Mouse (Mus musculus) layer of hippocampus, postnatal 36 days (tissue): ENCODE results near the gene Btbd2. TPM values are rescaled to one million over a fixed set of nuclear protein-coding genes. Genes with fewer than 3 reads are reported as not detected.
A peak's percentile ranks its signal among the peaks of the same experiment; 100 is the strongest.
"Not testable (repeated sequence)": the region's sequence is repeated elsewhere in the genome, so short reads cannot be mapped to it uniquely, and the experiment has no call there.

Source experiments
- DNase-seq, 2 experiments: peaks; one replicate each; pipeline ENCODE4 v3.0.0; 2022
- total RNA-seq, 2 experiments: library from RNA; stranded (reverse); gene quantifications; 2 replicates each; pipeline ENCODE4 v1.2.3; 2021

The Btbd2 gene
- total RNA-seq, 2 experiments from 2014 or later: 102 to 106 TPM

DNA sequence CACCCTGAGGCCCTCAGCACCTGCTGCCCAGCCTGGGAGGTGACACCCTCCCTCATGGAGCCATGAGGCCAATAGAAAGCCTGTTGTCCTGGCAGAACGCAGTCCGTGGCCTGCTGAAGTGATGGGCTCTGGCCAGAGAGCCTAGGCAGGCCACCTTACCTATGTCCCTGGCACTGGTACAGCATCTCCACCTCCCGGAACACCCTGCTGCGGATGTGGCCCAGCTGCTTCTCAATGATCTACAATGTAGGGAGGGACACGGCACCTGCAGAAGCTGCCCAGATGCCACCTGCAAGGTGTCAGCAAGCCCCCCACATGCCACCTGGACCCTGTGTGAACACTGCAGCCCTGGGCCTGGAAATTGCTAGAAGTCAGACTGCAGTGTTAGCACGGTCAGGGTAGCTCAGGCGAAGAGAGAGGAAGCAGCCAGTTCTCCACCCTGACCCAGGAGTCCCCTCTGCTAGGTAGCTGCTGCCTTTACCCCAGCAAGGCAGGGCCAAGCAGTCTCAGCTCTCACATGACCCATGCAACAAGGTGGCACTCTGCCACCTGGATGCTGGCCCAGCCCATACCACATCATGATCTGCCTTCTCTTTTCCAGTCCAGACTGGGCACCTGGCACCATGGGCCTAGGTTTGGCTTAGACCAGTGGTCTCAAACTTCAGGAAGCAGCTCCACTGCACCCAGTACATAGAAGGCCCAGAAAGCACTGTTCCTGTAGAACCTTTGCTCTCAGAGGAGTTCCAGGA, 13.0 kb upstream of the Btbd2 start:
- no peak for DNase-seq

DNA sequence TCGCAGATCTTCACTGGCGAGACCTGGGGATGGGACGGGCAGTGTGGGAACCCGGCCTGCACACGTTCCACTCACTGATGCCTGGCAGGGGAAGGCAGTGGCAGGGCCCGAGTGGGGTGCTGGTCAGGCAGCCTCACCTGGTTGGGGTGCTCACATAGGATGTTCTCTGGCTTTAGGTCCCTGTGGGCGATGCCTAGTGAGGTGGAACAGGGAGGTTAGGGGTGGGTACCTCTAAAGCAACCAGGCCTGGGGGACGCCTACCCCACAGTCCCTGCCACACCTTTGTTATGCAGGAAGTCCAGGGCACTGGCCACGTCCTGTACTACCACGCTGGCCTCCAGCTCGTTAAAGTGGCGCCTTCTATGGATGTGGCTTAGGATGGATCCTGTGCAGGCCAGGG, 12.1 kb upstream of the Btbd2 start:
- no peak for DNase-seq

DNA sequence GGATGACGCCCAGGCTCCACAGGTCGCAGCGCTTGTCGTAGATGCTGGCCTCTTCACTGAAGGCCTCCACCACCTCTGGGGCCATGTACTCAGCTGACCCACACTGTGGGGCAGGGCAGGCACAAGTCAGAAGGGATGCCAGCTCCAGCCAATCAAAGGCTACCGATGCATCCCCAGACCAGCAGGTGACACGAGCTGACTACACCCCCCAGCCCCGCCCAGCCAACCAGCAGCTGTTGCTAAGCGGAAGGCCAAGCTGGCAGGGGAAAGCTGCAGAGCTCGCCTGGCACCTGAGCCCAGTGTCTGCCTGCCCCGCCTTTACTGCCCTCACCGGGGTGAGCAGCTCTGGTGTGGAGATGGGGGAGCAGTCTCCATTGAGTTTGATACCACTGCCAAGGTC, 11.7 kb upstream of the Btbd2 start:
- no peak for DNase-seq

DNA sequence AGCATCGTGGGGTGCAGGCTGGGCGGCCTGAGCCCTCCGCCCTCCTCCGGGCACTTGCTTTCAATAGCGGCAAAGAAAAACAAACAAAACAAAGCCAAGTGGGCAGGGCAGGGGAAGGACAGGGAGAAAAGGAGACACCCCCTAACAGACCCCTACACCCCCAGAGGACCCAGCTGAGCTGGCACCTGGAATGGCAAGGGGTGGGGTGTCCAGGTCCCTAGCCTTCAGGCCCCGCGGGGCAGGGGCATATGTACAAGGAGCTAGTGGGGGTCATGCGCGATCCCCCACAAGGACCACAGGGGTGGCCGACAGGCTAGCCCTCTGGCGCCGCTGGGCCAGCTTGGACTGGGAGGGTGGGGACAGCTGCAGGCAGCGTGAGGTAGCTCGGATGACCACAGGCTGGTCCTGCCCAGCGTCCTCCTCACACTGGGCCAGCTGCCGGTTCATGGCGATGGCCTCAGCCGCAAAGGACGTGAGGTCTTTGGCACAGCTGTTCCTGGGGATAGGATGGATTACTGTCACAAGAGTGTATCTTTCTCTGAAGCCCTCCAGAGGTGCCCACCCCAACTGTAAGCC, 10.1 kb upstream of the Btbd2 start:
- DNase-seq: no peak

DNA sequence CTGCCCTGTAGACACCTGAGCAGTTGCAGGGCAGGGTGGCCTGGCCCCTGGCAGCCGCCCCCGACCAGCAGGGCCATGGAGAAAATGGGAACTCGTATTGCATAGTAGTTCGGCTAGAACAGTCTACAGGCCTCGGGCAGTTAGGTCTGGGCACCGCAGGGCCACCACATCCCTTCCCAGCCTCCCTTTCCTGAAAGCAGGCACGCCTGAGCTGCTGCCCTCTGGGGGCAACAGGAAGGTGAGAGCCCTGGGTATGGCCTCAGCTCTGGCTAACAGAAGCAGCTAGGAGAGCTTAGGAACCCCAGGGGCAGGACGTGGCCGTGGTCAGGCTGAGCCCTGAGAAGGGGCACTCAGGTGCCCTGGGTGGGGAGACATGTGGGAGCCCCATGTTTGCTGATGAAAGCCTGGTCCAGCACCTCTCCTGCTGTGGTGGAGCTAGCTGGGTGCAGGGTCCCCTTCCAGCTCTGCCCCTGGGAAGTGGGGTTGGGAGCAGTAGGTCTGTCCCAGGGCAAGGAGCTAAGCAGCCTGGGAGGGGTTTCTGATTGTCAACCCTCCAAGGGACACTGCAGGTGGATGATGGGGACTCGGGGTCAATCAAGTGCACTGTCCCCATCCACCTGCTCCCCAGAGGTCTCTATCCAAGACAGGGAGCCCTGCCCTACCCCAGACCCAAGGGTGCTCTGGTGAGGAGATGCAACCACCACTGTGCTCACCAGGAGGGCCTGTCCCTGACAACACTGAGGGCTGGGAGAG, 9.3 kb upstream of the Btbd2 start:
- no peak for DNase-seq

DNA sequence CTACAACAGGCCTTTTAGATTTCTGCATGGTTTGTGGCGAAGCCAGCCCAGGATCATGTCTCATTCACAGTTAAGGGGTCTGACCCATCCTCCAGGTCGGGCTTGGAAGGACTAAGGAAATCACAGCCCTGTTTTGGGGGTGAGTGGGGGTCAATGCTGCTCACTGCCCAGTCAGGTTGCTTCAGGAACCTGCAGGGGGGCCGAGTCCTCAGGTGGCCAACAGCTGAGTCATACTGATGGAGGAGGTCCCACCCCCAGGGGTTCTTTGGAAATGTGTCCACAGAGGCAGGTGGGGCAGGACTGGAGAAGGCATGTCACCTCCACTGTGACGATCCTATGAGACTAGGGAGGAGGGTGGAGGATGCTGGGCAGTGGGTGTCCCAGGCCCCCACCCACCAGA, 8.6 kb upstream of the Btbd2 start:
- no peak for DNase-seq

DNA sequence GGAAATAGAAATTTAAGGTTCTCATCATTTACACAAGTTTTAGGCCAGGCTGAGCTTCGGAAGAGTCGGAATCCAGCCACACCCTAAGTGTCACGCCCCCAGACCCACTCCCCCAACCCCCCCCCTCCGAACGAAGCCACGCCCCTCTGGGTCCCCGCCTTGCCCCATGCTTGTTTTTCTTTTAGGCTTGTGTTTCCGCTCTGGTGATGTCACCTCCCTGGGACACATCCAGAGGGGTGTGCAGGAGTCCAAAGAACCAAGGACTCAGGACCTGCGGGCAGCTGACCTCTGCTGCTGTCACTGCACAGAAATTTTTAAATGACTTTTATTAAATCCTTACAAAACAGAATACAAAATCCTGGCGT, 8.1 kb upstream of the Btbd2 start:
- no peak for DNase-seq

DNA sequence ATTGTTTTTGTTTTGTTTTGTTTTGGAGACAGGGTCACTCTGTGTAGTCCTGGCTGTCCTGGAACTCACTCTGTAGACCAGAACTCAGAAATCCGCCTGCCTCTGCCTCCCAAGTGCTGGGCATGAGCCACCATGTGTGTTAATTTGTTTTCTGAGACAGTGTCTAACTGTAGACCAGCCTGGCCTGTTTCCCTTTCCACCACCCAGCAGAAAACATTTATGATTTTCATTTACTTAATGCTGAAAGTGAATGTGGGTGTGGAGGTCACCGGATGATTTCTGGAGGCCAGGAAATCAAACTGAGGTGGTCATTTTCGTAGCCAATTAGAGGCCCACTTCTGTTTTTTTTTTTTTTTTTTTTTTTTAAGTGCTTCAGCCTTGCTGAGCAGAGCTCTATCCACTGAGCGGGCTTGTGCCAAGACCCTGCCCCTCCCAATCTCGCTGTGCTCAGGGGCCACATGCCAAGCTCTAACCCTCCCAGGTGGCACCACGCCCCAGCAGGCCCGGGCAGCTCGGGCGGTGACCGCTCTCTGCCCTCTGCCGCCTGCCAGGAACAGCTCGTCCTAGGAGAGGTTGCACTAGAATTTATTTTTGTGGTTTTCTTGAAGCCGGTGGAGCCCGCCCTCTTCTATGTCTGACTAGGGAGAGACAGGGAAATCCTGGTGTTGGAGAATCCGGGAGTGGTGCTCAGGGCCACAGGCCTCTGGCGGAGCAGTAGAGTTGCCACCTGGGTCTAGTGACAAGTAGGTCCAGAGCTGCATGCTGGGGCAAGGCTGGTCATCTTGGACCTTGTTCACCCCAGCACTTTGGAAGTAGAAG, 7.5 kb upstream of the Btbd2 start:
- peak; percentile 45 to 49 for DNase-seq

DNA sequence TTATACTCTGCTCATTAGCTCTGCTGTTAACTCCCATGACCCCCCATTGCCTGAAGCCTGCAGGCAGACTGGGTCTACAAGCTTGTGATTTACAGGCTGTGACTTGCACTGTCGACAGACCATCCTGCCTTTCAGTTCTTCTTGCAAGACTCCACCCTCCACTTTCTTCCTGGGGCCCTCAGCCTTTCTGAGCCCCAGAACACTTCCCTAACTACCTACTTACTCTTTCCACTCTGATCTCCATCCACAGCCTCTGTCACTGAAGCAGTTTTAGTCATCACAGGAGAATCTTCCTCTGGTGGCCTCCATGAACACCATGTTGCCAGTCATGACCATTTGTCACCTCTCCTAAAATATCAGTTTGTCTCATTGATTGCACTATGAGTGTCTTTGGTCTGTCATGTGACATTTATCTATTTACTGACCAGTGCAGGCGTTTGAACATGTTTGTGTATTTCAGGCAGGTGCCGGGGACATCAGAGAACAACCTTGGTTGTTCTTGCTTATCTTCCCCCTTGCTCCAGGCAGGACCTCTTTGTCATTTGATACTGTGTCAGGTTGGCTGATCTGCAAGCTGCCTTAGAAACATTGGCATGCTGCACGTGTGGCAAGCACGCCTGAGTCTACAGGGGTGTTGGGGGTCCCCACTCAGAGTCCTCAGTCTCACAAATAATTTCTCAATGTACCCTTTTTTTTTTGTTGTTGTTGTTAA, 6.8 kb upstream of the Btbd2 start:
- DNase-seq: no peak

DNA sequence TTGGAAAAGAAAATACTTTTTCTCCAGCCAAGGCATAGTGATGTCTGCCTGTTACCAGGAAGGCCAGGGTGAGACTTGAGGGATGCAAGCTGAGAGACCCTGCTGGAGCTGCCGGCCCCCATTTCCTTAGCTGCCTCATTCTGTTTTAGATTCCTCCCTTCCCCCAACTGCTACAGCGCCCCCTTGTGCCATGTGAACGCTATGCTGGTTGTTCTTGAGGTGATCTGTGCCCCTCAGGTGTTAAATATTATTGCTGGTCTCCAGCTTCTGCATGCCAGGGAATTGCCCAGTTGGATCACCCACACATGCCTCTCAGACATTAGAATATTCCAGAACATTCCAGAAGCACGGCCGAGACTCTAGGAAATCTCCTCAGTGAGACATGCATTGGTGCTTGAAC, 4.3 kb upstream of the Btbd2 start:
- no peak for DNase-seq

DNA sequence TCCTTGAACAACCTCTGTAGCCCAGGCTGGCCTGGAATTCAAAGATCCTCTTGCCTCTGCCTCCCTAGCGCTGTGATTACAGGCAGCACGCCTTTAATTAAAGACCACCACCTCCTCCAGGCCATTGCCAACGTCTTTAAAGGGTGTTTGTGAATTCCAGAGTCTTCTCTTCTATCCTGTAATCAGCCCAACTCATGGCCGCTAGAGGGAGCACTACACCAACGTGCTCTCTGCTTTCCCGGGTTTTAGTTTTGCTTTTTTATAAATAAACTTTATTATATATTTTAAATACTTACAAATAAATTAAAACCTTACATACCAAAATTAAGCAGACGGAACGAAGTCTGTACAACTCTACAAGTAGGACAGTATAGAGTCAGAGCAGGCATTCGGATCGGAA, 2.3 kb upstream of the Btbd2 start:
- DNase-seq: peak; percentile 64 to 70

DNA sequence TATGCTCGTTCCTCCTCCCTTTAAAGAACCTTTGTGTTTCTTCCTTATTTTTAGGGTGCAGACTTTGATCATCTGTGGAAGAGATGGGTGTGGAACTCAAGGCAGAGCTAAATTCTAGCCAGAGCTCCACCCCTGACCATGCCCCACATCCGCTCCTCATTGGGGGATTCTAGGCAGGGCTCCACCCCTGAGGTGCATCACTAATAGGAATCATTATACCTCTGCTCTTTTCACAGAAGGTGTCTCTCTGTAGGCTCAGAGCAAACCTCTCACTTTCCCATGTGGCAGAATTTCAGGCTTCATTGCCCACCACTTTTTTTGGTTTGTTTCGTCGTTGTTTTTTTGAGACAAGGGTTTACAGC, 2.0 kb upstream of the Btbd2 start:
- DNase-seq: no peak

DNA sequence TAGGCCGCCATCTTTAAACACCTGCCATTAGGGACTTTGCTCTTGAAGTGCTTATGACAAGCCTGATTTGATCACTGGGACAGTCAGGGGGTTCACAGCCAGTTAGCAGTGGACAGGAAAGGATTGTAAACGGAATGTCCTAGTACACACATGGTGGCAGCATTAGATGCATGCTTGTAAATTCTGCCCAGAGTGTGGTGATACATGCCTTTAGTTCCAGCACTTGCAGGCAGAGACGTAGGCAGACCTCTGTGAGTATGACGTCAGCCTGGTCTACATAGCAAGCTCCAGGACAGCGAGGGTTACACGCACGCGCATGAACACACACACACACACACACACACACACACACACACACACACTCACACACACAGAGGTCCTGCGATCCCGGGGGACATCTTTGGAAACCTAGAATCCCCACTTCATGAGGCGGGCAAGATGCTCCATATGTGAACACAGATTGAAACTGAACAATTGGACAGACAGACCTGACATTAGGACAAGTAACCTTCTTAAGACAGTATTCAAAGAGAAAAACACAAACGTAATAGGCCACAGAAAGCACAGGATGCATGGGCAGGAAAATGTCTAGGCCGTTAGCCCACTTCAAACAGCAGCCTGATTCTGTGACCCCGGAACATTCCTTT, 1.4 kb upstream of the Btbd2 start:
- DNase-seq: no peak

DNA sequence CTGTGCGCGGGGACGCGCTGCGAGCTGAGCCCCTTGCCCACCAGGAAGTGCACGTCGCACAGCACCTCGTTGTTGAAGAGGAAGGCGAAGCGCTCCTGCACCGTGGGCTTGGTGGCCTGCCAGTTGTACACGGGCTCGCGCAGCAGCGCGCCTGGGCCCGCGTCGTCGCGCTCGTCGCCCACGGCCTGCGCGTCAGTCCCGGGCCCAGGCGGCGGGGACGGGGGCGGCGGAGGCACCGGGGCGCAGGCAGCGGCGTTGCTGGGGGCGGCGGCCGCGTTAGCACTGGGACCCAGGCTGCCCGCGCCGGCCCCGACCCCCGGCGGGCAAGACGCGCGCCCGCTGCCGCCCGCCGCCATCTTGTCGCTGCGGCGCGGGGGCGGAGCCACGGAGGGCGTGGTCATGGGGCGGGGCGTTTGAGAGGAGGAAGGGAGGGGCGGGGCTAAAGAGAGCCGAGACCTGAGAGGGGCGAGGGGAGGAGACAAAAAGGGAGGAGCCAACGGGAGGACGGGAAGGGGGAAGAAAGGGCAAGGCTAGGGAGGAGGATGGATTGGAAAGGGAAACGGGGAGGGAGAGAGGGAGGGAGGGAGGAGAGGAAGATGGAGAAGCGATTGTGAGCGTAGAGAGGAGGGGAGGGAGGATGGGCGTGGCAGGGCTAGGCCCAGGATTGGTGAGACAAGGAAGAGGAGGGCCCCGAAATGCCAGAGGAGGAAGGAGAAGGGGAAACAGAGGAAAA, 575 bp downstream of the Btbd2 start:
- peak; percentile 90 to 93 for DNase-seq

DNA sequence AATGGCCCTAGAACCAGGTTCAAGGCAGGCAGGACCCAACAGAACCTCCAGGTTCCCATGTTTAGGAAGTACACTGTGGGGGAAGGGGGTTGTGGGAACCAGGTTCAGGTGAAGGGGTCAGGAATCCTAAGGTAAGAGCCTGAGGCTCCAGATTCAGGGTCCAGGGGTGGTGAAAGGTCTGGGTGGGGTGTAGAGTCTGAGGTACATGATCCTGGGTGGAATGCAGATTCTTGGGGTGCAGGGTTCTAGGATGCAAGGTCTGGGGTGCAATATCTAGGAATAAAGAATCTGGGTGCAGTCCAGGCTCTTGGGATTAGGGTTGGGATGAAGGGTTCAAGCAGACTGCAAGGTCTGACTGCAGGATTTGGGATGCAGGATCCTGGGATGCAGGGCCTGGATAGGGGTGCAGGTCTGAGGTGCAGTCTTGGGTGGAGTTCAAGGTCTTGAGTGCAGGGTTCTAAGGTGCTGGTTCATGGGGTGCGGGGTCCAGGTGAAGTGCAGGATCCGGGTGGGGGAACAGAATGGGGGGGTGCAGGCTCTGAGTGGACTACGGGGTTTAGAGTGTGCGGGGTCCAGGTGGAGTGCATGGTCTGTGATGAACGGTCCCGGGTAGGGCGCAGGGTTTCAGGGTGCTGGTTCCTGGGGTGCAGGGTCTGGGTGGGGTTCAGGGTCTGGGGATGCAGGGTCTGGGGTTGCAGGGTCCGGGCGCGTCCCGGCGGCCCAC, 1.3 kb downstream of the Btbd2 start:
- no peak for DNase-seq

DNA sequence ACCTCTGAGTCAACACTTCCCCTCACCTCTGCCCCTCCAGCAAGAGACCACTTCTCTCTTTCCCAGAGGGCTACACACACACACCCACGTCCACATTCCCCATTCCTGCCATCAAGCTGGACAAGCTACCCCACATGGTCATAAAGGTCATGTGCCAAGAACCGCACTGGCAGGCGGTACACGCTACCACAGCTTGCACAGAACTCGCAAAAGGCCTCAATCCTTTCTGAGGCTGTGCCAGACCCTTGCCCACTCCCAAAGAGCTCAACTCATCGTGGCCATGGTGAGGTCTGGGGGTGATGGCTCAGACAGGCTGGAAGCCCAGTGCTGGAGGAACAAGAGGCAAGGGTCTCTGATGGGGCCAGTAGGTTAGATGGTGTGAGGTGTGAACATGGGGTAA, 2.0 kb downstream of the Btbd2 start:
- no peak for DNase-seq

DNA sequence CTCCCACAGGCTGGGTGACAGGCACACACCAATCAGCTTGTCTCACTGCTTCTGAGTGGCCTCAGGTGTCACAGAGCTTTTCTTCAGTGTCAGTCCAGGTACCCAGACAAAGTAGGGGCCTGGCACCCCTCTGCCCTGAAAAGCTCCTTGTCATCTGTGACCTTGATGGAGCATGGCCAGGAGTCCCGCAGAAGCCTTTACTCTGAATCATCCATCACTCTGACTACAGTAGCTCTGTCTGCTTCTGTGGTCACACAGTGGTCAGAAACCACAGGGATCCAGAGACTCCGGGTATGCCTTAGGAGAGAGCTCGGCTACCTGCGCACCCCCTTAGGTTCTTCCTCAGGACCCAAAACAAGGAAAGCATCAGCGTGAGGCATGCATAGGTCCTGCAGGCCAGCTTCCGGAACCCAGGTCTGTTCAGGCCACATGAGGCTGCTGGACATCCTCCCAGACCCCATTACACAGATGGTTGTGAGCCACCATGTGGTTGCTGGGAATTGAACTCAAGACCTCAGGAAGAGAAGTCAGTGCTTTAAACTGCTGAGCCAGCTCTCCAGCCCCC, 3.6 kb downstream of the Btbd2 start:
- no peak for DNase-seq

DNA sequence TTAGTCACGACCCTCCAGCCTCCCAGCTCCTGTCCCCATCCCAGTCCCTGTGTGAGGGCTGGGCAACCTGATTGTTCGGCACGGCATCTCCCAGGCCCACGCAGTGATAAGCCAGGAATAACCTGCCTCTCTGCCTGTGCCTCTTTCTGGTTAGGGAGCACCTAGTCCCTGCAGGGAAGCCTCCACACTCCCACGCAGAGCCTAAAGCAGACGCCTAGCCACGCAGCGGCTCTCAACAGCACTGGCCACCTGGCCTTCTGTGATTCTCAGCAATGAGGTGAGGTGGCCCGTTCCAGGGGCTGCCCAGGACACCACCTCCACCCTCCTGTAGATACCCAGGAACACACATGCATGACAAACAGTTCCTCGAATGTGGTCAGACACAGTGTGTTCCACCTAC, 6.5 kb downstream of the Btbd2 start:
- no peak for DNase-seq

DNA sequence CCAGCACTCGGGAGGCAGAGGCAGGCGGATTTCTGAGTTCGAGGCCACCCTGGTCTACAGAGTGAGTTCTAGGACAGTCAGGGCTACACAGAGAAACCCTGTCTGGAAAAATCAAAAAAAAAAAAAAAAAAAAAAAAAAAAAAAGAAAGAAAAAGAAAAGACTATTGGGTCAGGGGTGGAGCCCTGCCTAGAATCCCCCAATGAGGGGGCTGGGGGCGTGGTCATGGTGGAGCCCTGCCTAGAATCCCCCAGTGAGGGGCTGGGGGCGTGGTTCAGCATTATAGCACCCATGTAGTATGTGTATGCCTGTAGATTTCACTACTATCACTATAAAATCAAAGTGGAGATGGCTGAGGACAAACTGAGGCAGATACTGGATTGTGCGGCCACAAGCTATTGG, 7.0 kb downstream of the Btbd2 start:
- not testable (repeated sequence) for DNase-seq

DNA sequence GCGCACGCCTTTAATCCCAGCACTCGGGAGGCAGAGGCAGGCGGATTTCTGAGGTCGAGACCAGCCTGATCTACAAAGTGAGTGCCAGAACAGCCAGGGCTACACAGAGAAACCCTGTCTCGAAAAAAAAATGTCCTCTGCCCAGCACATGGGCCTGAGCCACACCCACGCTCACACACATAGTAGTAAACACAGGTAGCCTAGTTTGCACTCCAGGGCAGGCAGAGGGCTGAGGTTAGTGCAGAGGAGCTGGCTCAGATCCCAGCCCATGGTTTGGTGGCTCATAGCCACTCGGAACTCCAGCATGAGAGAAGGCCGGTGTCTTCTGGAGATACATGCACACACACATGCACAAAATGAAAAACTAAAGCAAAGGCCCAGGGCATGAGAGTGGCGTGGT, 9.9 kb downstream of the Btbd2 start:
- no peak for DNase-seq
